Mouse (Mus musculus): ENCODE data around the gene Olfr594.
"Not testable (repeated sequence)": the region's sequence is repeated elsewhere in the genome, so short reads cannot be mapped to it uniquely, and the experiment has no call there.

The Olfr594 gene

DNA sequence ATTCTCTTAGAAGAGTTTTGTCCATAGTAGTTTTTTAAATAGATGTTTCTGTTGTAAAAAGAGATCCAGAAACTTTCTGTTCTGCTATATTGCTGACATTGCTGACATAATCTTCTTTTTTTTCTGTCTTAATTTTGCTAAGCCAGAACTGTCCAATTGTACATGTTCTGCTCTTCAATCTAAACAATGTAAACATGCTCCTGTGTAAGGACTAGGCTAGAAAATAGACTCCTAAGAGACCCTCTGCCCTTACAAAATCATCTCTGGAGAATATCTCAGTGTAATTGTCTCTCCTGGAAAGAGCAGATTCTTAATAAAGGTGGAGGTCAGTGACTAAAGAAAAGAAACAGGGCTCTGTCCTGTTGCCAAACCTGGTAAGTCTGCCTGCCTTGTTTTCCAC lies at the start of gene Olfr594:
Gene Olfr594 (plus strand): TSS at position 301 of the 400 bp plus-strand sequence.
- DNase-seq (ENCODE audit: low spot score): no peak

- no peak for DNase-seq (ENCODE audit: low spot score)
Measured at GRCm38 (mm10) chr7:103169697-103170096, 47.1 kb upstream of the Olfr594 start.

- no peak for DNase-seq (ENCODE audit: low spot score)
Measured at GRCm38 (mm10) chr7:103178240-103178639, 38.6 kb upstream of the Olfr594 start, which contains the start of gene Olfr591. Olfr591 (minus strand) TSS chr7:103178340.

DNA sequence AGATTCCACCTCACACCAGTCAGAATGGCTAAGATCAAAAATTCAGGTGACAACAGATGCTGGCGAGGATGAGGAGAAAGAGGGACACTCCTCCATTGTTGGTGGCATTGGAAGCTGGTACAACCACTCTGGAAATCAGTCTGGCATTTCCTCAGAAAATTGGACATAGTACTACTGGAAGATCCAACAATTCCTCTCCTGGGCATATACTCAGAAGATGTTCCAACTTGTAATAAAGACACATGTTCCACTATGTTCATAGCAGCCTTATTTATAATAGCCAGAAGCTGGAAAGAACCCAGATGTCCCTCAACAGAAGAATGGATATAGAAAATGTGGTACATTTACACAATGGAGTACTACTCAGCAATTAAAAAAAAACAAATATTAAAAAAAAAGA lies 32.3 kb upstream of the Olfr594 start, which contains the start of gene Olfr592:
Gene Olfr592 (plus strand): TSS at position 301 of the 400 bp plus-strand sequence.
- DNase-seq (ENCODE audit: low spot score): not testable (repeated sequence)

DNA sequence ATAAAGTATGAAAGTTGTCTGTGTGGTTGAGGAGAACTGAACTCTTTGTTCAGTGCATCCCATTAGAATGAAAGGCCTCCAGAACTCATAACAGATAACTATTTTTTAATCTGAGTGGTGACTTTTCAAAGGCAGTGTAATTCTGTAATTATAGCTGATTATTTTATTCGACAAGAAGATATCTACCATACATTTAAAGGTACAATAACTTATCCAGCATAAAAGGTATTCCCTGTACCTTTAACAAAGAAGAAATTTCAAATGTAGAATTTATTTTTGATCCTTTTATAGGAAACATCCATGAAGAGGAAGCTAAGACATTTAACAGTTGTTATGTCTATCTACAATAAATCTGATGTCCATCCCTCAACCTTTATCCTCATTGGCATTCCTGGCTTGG lies 5.2 kb upstream of the Olfr594 start, which contains the start of gene Olfr593:
Gene Olfr593 (plus strand): TSS at position 301 of the 400 bp plus-strand sequence.
- DNase-seq (ENCODE audit: low spot score): no peak

DNA sequence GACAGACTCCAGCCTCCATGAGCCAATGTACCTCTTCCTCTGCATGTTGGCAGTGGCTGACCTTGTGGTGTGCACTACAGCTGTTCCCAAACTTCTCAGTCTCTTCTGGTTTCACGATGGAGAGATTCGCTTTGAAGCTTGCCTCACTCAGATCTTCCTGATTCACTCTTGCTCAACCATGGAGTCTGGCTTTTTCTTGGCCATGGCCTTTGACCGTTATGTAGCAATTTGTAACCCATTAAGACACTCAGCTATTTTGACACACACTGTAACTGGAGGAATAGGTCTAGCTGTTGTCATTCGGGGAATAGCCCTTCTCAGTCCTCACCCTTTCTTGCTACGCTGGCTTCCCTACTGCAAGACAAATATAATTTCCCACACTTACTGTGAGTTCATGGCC lies 4.7 kb upstream of the Olfr594 start:
- DNase-seq (ENCODE audit: low spot score): not testable (repeated sequence)

DNA sequence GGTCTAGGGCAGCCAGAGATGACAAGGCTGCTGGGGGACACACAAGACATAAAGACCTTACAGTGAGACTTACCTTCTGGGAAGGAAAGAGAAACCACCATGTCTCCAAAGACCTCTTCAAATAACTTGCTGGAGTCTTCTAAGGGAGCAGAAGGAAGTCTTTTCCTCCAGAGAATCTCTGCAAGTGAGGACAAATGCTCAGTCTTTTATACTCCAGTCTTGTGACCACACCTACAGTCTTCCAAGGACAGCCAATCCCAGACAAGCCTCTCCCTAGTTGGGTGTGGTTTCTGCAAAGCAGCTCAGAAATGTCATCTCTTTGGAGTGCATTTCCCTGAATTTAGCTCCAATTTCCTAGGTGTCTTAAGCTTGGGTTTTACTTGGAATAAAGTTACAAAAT lies 35.6 kb downstream of the Olfr594 start, which contains the start of gene Usp17ld:
Gene Usp17ld (minus strand): TSS at position 101 of the 400 bp plus-strand sequence.
- not testable (repeated sequence) for DNase-seq (ENCODE audit: low spot score)

Data from ovary, adult 18-20 months (tissue).